Mouse (Mus musculus) intestine, embryonic 16.5 days (tissue): ENCODE data around the gene Ccdc83. TPM values are rescaled to one million over a fixed set of nuclear protein-coding genes. Genes with fewer than 3 reads are reported as not detected.
A peak's percentile ranks its signal among the peaks of the same experiment; 100 is the strongest.

Experiments used
- ATAC-seq: fragments of 200-750 bp; cut with Nextera tagmentation; 2 replicates; pipeline ENCODE4 v1.8.0; 2017; ENCODE audit warnings: moderate TSS enrichment, moderate library complexity
- H3K27ac ChIP-seq: fragments of 300-500 bp; sonication (generic); 2 replicates; pipeline ENCODE4 v1.5.1; 2014; ENCODE audit warnings: mild to moderate bottlenecking, low read length
- H3K27me3 ChIP-seq: fragments of 300-500 bp; sonication (generic); replicated peaks from 2 replicates; pipeline ENCODE4 v1.6.1; 2014; ENCODE audit warnings: low read length, control low read depth, mixed read lengths; ENCODE audit not compliant: control insufficient read depth, insufficient read depth
- H3K36me3 ChIP-seq: fragments of 300-500 bp; sonication (generic); 2 replicates; pipeline ENCODE4 v1.6.1; 2014; ENCODE audit warnings: low read length, control low read depth; ENCODE audit not compliant: control insufficient read depth, insufficient read depth
- H3K4me1 ChIP-seq: fragments of 300-500 bp; sonication (generic); 2 replicates; pipeline ENCODE4 v1.6.1; 2014; ENCODE audit warnings: low read length, control low read depth, mixed read lengths; ENCODE audit not compliant: control insufficient read depth, insufficient read depth
- H3K4me2 ChIP-seq: fragments of 300-500 bp; sonication (generic); 2 replicates; pipeline ENCODE4 v1.6.1; 2014; ENCODE audit warnings: low read depth, low read length, control low read depth
- H3K4me3 ChIP-seq: fragments of 300-500 bp; sonication (generic); 2 replicates; pipeline ENCODE4 v1.5.1; 2014; ENCODE audit warnings: mild to moderate bottlenecking, low read length
- H3K9ac ChIP-seq: fragments of 300-500 bp; sonication (generic); 2 replicates; pipeline ENCODE4 v1.6.1; 2014; ENCODE audit warnings: low read depth, low read length
- H3K9me3 ChIP-seq: fragments of 300-500 bp; sonication (generic); 2 replicates; pipeline ENCODE4 v1.6.1; 2016; ENCODE audit warnings: low read length, control low read depth; ENCODE audit not compliant: control insufficient read depth
- WGBS: fragments of 180-500 bp; shearing (Covaris S2); extraction: QIAGEN DNeasy Blood & Tissue Kit; methylation state at CpG from one replicate; pipeline ENCODE4 v1.1.7; 2014; 5-methylcytosine and 5-hydroxymethylcytosine counted together
- polyA plus RNA-seq: library from polyadenylated mRNA; unstranded; fragments of >200 nt; fragmentation: Nextera tagmentation; extraction: Ambion mirVana; gene quantifications from 2 replicates; pipeline ENCODE4 v1.2.1, GENCODE M21; 2015

Gene Ccdc83
- polyA plus RNA-seq, result not detected in 2 replicates

GRCm38 (mm10) chr7:90265289-90265970 is at the start of gene Ccdc83:
Gene Ccdc83 (minus strand): TSS chr7:90265777.
- H3K36me3 ChIP-seq, result no peaks in the 10 kb centered on the region
- 6% methylated on average over 28 of the region's 28 CpGs for WGBS
- no peak within 1 kb of the TSS for H3K9ac ChIP-seq
- H3K27ac ChIP-seq, result no peak within 1 kb of the TSS
- H3K4me3 ChIP-seq, result peak within 1 kb of the TSS; percentile 17
- peak; percentile 82 for ATAC-seq
- H3K9me3 ChIP-seq, result no peaks in the 10 kb centered on the region
- peak within 1 kb of the TSS; percentile 48 for H3K4me2 ChIP-seq
- H3K27me3 ChIP-seq, result no peaks in the 10 kb centered on the region
- no peaks in the 10 kb centered on the region for H3K4me1 ChIP-seq

GRCm38 (mm10) chr7:90313421-90313820 is 47.8 kb upstream of the Ccdc83 start:
- Histone ChIP-seq H3K4me3 (no peak overlapping the region), H3K4me1 (no peaks in the 10 kb centered on the region), H3K9ac (no peak overlapping the region), H3K9me3 (no peaks in the 10 kb centered on the region), H3K27ac (no peak overlapping the region), H3K4me2 (no peak overlapping the region), H3K27me3 (no peaks in the 10 kb centered on the region), H3K36me3 (no peaks in the 10 kb centered on the region)
- ATAC-seq, result no peak
- 63% methylated on average over 3 of the region's 3 CpGs for WGBS

GRCm38 (mm10) chr7:90312151-90312883 is 46.7 kb upstream of the Ccdc83 start:
- H3K27ac ChIP-seq, result no peak overlapping the region
- ATAC-seq, result peak; percentile 44
- no peaks in the 10 kb centered on the region for H3K27me3 ChIP-seq
- H3K9ac ChIP-seq, result no peak overlapping the region
- WGBS, result 50% methylated on average over 7 of the region's 7 CpGs
- no peaks in the 10 kb centered on the region for H3K4me1 ChIP-seq
- H3K9me3 ChIP-seq, result no peaks in the 10 kb centered on the region
- no peak overlapping the region for H3K4me2 ChIP-seq
- H3K4me3 ChIP-seq, result no peak overlapping the region
- H3K36me3 ChIP-seq, result no peaks in the 10 kb centered on the region

GRCm38 (mm10) chr7:90308003-90308402 is 42.4 kb upstream of the Ccdc83 start:
- Histone ChIP-seq H3K4me3 (no peak overlapping the region), H3K9ac (no peak overlapping the region), H3K27ac (no peak overlapping the region), H3K27me3 (no peaks in the 10 kb centered on the region), H3K36me3 (no peaks in the 10 kb centered on the region), H3K4me1 (0 out of 2 replicates have a peak, but pooled peaks cover under 1% of the 10 kb centered on the region), H3K9me3 (no peaks in the 10 kb centered on the region), H3K4me2 (no peak overlapping the region)
- ATAC-seq, result no peak
- WGBS, result 68% methylated on average over 6 of the region's 6 CpGs

- Histone ChIP-seq H3K9me3 (no peaks in the 10 kb centered on the region), H3K9ac (no peak overlapping the region), H3K4me3 (no peak overlapping the region), H3K4me2 (no peak overlapping the region), H3K27me3 (0 out of 2 replicates have a peak, but pooled peaks cover 4% of the 10 kb centered on the region), H3K36me3 (no peaks in the 10 kb centered on the region), H3K4me1 (0 out of 2 replicates have a peak, but pooled peaks cover 6% of the 10 kb centered on the region), H3K27ac (no peak overlapping the region)
- 89% methylated on average over 1 of the region's 1 CpGs for WGBS
- ATAC-seq, result no peak
These were observed 41.4 kb upstream of the Ccdc83 start for GRCm38 (mm10) chr7:90306968-90307367.

GRCm38 (mm10) chr7:90306079-90306478 is 40.5 kb upstream of the Ccdc83 start:
- H3K9ac ChIP-seq, result no peak overlapping the region
- H3K9me3 ChIP-seq, result no peaks in the 10 kb centered on the region
- H3K4me2 ChIP-seq, result no peak overlapping the region
- no peaks in the 10 kb centered on the region for H3K36me3 ChIP-seq
- no peak overlapping the region for H3K27ac ChIP-seq
- no peak overlapping the region for H3K4me3 ChIP-seq
- H3K4me1 ChIP-seq, result 0 out of 2 replicates have a peak, but pooled peaks cover 6% of the 10 kb centered on the region
- ATAC-seq, result no peak
- 0 out of 2 replicates have a peak, but pooled peaks cover 4% of the 10 kb centered on the region for H3K27me3 ChIP-seq
- WGBS, result 31% methylated on average over 3 of the region's 3 CpGs

- ATAC-seq, result peak; percentile 74
- Histone ChIP-seq H3K4me1 (0 out of 2 replicates have a peak, but pooled peaks cover 6% of the 10 kb centered on the region), H3K9me3 (no peaks in the 10 kb centered on the region), H3K27me3 (0 out of 2 replicates have a peak, but pooled peaks cover 4% of the 10 kb centered on the region), H3K4me3 (peak overlapping the region; percentile 66), H3K36me3 (no peaks in the 10 kb centered on the region), H3K27ac (no peak overlapping the region), H3K4me2 (peak overlapping the region; percentile 98), H3K9ac (peak overlapping the region; percentile 68)
- WGBS, result 3% methylated on average over 27 of the region's 27 CpGs
These were observed 37.3 kb upstream of the Ccdc83 start for GRCm38 (mm10) chr7:90302647-90303552.

- Histone ChIP-seq H3K4me1 (0 out of 2 replicates have a peak, but pooled peaks cover 6% of the 10 kb centered on the region), H3K4me3 (peak within 1 kb of the TSS; percentile 66), H3K36me3 (no peaks in the 10 kb centered on the region), H3K27me3 (0 out of 2 replicates have a peak, but pooled peaks cover 4% of the 10 kb centered on the region), H3K27ac (no peak within 1 kb of the TSS), H3K9me3 (no peaks in the 10 kb centered on the region), H3K4me2 (peak within 1 kb of the TSS; percentile 98), H3K9ac (peak within 1 kb of the TSS; percentile 68)
- ATAC-seq, result peak; percentile 95
- 2% methylated on average over 42 of the region's 43 CpGs for WGBS
These were observed 36.5 kb upstream of the Ccdc83 start, which contains the start of gene Sytl2 for GRCm38 (mm10) chr7:90301942-90302646. Gene Sytl2 (plus strand): TSS chr7:90302252.
